Mouse (Mus musculus) natural killer cell, adult 2 months (primary cell): ENCODE data around the gene Taar7b.
A peak's percentile ranks its signal among the peaks of the same experiment; 100 is the strongest.

ENCODE experiments used
- DNase-seq, 2 experiments: peaks; one replicate each; pipeline ENCODE4 v3.0.0; 2022; ENCODE audit warnings: low spot score in 2 of 2

Gene Taar7b

DNA sequence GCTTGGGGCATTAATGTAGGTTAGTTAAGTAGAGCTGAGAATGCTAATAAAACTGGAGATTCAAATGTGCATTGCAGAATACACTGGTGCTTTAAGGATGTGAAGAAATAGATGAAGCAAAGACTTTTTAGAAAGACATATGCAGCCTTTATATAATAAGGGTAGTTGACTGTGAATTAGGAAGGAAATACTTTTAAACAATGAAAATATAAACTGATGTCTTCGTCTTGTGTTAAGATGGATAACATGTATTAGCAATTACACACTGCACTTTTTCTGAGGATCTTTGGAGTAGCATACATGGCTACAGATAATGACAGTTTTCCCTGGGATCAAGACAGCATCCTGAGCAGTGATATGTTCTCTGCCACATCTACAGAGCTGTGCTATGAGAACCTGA is at the start of gene Taar7b:
Gene Taar7b (plus strand): TSS at position 301 of the 400 bp plus-strand sequence.
- no peak for DNase-seq

DNA sequence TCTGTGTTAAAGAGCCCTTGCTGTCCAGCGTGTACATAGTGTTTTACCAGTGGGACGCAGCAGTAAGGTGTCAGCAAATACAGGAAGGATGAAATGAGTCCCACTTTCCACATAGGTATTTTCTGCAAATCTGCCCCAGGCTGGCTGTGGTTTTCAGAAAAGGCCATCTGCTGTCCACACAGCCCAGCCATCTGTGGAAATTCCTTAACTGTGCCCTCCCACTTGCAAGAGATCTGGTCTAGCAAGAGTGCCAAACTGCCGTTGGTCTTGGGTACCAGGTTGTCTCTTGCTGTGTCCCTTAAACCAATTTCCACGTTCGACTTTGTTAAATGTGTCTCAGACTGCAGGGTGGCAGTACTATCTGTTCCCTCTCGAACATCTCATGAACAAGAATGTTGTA is 48.0 kb upstream of the Taar7b start:
- DNase-seq: no peak

DNA sequence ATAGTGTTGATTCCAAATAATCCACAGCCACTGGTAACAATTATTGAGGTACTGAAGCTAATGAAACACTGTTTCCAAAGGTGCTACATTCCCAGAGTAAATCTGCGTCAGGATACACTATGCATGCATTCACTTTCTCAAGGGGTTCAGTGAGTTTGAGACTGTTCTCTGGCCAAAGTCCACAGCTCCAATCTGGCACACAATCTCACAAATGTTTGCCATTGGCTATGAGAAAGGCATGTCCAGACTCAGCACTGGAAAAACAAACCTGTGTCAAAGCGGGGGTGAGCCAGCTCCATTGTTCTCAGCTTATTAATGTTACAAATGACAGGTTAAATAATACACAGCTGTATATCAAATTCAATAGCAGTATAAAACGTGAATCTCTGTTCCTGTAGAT is 40.7 kb upstream of the Taar7b start:
- no peak for DNase-seq

DNA sequence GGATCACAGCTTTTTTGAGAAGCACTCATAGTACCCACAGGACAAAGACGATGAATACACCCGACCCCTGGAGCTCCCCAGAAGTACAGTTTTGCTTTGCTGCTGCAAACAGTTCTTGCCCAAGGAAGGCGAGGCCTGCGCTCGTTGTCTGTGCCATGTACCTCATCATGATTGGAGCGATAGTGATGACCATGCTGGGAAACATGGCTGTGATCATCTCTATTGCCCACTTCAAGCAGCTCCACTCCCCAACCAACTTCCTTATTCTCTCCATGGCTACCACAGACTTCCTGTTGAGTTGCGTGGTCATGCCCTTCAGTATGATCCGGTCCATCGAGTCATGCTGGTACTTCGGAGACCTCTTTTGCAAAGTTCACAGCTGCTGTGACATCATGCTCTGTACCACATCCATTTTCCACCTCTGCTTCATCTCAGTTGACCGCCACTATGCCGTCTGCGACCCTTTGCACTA is 39.3 kb upstream of the Taar7b start, which contains the start of gene Taar4:
Gene Taar4 (plus strand): TSS at position 51 of the 472 bp plus-strand sequence.
- no peak for DNase-seq

DNA sequence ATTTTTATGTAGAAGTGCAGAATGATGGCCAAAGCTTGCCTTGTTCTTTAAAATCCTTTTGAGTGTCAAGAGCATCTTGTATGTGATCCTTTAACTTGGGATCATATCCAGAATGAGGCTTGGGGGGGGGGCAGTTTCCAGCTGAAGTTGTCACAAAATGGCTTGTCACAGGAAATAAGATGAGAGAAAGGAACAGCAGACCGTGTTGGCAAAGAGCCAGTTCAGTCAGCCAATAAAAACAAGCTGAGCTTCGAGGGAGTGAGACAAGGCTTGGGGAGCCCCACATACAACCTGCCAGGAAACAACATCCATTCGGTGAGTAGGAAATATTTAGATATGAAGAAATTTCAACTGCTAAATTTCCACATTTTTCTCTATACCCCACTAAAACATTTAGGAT is 36.3 kb upstream of the Taar7b start:
- DNase-seq: no peak

DNA sequence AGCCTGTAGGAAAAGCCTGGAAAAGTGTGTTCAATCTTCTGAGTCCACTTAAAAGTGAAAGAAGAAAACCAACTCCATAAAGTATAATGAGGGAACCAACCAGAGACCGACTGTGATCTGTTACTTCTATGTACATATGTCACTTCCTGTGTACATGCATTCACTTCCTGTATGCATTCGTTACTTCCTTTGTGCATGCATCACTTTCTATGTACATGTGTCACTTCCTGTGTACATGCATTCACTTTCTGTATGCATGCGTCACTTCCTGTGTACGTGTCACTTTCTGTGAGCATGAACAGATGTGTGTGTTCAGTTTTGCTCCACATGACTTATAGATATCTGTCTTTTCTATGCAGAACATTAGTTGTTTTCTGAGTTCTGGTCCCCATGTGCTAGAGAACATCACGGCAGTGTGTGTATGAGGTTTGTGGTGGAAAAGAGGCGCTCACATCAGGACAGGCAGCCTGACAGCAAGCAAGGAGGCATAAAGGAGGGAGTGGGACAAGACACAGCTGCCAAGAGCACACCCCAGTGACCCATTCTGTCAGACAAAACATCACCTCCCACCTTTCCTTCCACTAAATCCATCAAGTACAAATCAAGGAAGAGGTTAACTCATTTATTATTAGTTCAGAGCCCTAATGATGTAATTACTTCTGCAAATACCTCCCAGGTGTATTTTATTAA is 34.7 kb upstream of the Taar7b start:
- DNase-seq: no peak

DNA sequence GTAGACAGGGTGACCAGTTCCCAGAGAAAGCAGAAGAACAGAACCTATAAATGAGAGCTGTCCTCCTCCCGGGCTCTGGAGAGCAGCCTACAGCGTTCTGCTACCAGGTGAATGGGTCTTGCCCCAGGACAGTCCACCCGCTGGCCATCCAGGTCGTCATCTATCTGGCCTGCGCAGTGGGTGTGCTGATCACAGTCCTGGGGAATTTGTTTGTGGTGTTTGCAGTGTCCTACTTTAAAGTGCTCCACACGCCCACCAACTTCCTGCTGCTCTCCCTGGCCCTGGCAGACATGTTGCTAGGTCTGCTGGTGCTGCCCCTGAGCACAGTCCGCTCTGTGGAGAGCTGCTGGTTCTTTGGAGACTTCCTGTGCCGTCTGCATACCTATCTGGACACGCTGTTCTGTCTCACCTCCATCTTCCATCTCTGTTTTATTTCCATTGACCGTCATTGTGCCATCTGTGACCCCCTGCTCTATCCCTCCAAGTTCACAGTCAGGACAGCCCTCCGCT is 29.0 kb upstream of the Taar7b start, which contains the start of gene Taar5:
Gene Taar5 (plus strand): TSS at position 51 of the 510 bp plus-strand sequence.
- no peak for DNase-seq

DNA sequence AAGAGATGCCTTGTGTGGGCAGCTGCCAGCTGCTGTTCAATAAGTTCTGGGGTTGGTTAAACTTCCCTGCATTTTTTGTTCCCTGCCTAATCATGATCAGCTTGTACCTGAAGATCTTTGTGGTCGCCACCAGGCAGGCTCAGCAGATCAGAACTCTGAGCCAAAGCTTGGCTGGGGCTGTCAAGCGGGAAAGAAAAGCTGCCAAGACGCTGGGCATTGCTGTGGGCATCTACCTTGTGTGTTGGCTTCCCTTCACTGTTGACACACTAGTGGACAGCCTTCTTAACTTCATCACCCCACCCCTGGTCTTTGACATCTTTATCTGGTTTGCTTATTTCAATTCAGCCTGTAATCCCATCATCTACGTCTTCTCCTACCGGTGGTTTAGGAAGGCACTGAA is 28.5 kb upstream of the Taar7b start:
- no peak for DNase-seq

DNA sequence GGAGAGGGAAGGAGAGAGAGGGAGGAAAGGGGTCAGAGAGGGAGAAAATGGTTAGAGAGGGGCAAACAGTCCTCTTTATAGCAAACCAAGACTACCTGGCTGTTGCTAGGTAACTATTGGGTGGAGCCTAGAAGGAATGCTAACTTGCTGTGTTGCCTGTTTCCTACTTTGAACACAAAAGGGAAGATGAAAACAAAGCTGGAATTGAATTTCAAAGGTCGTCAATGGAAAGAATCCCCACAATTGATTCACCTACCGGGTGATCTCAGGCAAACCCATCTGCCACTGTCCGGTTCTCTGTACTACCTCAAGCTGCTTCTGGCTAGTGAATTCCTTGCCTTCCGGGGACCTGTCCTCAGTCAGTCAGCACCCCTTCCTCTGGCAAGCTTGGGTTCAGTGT is 21.8 kb upstream of the Taar7b start:
- DNase-seq: no peak

DNA sequence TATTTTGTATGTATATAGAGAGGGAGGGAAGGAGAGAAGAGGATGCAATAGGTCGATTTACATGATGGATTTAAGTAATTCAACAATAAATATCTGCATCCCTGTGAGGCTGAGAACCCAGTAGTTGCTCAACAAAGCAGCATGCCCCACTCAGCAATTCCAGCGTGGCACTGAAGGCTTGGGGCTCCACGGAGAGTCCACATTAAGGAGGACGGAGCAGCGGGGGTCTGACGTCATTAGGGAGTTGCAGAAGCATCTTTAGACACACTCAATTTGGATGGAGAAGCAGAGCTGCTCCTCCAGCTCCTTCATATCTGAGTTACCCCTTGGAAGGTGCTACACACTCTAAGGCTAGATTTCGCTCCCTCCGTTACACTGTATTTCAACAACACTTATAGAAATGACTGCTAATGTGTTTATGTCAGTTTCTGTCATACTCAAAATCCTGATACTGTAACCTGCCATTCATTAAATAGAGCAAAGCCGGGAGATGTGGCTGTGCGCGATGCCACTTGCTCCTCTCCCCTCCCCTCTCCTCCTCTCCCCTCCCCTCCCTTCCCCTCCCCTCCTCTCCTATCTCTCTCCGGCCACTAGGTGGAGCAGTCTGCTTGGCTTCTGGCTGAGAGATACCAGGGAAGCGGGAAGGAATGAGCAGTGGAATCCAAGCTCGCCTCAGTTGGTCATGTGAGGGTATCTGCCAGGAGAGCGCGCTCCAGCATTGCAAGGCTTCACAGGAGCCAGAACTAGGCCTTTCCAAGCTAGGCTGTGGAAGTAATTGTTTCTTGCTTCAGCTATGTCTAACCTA is 20.6 kb upstream of the Taar7b start:
- DNase-seq: peak in 1 of 2 experiments; percentile 16

DNA sequence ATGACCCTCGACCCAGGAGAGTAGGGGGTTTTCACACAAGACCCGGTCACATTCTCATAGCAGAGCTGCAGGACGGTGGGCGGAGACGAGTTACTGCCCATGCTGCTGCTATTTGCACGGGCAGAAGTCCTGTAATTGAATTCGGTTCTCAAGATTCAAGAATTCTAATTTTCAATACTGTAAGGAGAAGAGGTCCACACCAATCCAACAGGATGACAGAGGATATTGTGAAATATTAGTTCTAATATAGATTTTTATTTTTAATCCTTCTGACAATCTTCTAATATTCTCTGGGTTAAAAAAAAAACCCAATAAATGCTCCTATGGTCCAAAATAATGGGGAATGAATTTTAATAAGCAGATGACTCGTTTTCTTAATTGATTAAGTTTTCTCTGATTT is 14.2 kb upstream of the Taar7b start, which contains the start of gene Taar6:
Gene Taar6 (minus strand): TSS at position 101 of the 400 bp plus-strand sequence.
- no peak for DNase-seq

DNA sequence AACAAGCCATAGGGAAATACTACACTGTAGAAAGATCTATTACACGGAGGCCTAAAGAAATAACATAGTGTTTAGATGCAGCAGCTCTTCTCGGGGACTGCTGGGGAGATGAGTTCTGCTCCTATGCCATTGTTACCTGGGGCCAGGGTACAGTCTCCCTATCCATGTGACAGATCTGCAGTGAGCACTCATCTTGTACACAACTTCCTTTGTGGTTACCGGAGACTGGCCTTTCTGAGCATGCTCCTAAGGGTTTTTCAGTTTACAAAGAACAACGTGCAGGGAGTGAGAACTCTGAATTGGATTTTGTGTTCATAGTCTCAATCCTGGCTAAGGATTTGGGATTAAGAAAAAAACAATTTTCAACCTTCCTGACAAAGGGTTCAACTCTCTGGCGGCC is 13.3 kb upstream of the Taar7b start:
- no peak for DNase-seq

DNA sequence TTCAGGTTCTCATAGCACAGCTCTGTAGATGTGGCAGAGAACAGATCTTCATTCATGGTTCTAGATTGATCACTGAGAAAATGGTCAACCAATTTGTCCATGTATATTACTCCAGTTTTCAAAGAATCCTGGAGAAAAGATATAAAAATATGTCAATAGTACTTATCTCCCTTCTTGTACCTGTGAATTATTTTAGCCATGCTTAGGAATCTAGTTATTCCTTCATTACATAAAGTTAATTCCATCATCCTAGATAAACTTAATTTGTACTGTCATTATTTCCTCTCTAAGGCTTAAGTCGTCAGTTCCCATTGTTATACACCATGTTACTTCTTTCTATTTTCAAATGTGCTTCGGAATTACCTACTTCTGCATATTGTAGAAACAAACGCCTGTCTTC is 6.4 kb upstream of the Taar7b start, which contains the start of gene Taar7a:
Gene Taar7a (minus strand): TSS at position 101 of the 400 bp plus-strand sequence.
- no peak for DNase-seq

DNA sequence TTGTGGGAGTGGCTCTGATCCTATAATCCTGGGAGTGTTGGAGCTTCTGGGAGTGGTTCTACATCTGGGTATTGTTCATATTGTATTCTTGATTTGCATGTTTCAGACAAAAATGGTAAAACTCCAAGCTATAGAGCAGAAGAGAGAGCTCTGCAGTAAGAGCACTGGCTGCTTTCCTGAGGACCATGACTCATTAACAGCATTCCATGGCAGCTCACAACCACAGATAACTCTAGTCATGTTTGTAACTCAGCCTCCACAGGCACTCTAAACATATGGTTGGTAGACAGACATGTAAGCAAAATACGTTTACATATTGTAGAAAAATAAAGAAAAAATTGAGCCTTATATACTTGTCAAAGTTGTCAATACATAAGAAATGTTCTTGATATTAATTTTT is 6.7 kb downstream of the Taar7b start:
- DNase-seq: no peak

DNA sequence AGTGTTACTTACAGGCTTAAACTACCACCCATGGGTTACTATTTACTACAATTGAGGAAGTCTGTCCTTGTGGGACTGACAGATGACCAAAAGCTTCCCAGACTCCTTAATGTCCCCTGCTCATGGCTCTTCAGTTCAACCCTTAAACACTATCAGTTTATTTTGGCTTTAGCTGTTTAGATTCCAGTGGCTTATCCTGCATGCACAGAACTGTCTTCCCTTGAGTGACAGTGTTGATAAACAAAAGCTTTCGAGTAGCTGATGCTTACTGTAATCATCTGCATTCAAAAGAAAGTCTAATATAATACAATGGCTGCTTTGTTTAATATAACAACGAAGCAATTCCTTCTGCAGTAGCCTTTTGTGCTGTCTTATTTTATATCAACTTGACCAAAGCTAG is 7.3 kb downstream of the Taar7b start:
- DNase-seq: no peak

DNA sequence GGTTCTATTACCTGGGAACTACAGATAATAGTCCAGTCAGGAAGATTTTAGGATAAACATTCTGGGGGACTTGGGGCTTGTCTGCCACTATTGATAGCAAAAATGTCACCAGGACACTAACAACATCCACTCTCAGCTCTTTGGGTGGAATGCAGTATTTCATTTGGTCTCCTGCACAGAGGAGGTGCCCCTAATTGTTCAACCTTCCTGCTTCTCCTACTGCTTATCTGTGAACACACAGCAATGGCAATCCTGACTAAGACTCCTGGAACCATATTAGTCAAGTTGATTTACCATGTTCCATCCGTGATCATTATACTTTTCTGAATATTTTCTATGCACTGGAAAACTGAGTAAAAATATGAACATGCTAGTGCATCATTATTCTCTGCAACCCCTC is 8.4 kb downstream of the Taar7b start:
- DNase-seq: no peak

DNA sequence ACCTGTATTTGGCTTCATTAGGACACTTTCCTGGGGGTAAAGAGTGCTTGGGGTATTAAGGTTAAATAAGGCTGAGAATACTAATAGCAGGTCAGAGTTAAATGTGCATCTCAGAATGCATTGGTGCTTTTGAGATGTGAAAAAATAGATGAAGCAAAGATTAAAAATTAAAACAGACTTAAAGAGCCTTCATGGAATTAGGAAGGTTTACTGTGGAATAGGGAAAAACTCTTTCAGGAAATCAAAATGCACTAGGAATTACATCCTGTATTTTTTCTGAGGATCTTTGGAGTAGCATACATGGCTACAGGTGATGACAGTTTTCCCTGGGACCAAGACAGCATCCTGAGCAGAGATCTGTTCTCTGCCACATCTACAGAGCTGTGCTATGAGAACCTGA is 27.2 kb downstream of the Taar7b start, which contains the start of gene Taar7d:
Gene Taar7d (plus strand): TSS at position 301 of the 400 bp plus-strand sequence.
- DNase-seq: no peak

DNA sequence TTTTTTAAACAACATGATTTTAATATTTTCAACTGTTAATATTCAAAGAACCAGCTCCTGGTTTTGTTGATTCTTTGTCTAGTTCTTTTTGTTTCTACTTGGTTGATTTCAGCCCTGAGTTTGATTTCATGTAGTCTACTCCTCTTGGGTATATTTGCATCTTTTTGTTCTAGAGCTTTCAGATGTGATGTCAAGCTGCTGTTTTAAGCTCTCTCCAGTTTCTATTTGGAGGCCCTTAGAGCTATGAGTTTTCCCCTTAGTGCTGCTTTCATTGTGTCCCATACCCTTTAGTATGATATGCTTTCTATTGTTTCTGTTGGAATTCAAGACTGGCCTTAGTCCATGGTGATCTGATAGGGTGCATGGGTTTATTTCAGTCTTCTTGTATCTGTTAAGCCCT is 31.6 kb downstream of the Taar7b start:
- no peak for DNase-seq

DNA sequence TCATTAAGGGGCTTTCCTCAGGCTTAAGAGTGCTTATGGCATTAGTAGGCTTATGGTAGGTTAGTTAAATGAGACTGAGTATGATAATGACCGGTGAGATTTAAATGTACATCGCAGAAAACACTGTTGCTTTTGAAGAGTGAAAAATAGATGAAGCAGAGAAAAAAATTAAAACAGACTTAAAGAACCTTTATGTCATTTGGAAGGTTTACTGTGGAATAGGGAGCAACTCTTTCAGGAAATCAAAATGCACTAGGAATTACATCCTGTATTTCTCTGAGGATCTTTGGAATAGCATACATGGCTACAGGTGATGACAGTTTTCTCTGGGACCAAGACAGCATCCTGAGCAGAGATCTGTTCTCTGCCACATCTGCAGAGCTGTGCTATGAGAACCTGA is 37.6 kb downstream of the Taar7b start, which contains the start of gene Taar7e:
Gene Taar7e (plus strand): TSS at position 301 of the 400 bp plus-strand sequence.
- DNase-seq: no peak

DNA sequence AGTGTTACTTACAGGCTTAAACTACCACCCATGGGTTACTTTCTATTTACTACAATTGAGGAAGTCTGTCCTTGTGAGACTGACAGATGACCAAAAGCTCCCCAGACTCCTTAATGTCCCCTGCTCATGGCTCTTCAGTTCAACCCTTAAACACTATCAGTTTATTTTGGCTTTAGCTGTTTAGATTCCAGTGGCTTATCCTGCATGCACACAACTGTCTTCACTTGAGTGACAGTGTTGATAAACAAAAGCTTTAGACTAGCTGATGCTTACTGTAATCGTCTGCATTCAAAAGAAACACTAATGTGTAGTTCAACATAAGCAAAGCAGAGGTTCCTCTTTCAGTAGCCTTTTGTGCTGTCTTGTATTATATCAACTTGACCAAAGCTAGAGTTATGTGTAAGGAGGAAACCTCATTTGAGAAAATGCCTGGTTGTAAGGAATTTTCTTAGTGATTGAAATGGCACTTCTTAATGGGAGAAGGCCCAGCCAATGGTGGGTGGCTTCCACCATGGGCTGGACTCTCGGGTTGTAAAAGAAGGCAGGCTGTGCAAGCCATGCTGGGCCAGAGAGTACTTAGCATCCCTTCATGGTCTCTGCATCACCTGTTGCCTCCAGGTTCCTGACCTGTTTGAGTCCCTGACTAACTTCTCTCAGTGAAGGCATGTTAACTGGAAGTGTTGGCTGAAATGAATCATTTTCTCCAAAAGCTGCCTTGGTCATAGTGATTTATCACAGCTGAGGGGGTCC is 40.6 kb downstream of the Taar7b start:
- DNase-seq: no peak

DNA sequence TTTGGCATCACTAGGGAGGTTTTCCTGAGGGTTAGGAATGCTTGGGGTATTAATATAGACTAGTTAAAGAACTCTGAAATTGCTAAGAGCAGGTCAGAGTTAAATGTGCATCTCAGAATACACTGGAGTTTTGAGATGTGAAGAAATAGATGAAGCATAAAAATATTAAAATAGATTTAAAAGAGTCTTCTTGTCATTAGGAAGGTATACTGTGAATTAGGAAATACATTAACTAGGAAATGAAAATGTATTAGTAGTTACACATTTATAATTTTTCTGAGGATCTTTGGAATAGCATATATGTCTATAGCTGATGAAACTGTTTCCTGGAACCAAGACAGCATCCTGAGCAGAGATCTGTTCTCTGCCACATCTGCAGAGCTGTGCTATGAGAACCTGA is 49.5 kb downstream of the Taar7b start, which contains the start of gene Taar7f:
Gene Taar7f (plus strand): TSS at position 301 of the 400 bp plus-strand sequence.
- no peak for DNase-seq
